Mouse (Mus musculus) intestine, postnatal 0 days (tissue): ENCODE data around the gene Neurl3. TPM values are rescaled to one million over a fixed set of nuclear protein-coding genes. Genes with fewer than 3 reads are reported as not detected.

Experiments used
- ATAC-seq: fragments of 200-750 bp; cut with Nextera tagmentation; 2 replicates; pipeline ENCODE4 v1.8.0; 2017; ENCODE audit warnings: mild to moderate bottlenecking, moderate TSS enrichment, moderate library complexity
- H3K27ac ChIP-seq: fragments of 300-500 bp; sonication (generic); 2 replicates; pipeline ENCODE4 v1.5.1; 2014; ENCODE audit warnings: mild to moderate bottlenecking, low read depth, low read length, moderate library complexity
- H3K27me3 ChIP-seq: fragments of 300-500 bp; sonication (generic); replicated peaks from 2 replicates; pipeline ENCODE4 v1.6.1; 2014; ENCODE audit warnings: low read length, mixed read lengths; ENCODE audit not compliant: control insufficient read depth, insufficient read depth
- H3K36me3 ChIP-seq: fragments of 300-500 bp; sonication (generic); 2 replicates; pipeline ENCODE4 v1.6.1; 2014; ENCODE audit warnings: mild to moderate bottlenecking, moderate library complexity; ENCODE audit not compliant: control insufficient read depth, insufficient read depth
- H3K4me1 ChIP-seq: fragments of 300-500 bp; sonication (generic); replicated peaks from 2 replicates; pipeline ENCODE4 v1.6.1; 2014; ENCODE audit warnings: antibody characterized with exemption, low read length, mixed read lengths; ENCODE audit not compliant: control insufficient read depth, insufficient read depth
- H3K4me2 ChIP-seq: fragments of 300-500 bp; sonication (generic); replicated peaks from 2 replicates; pipeline ENCODE4 v1.6.1; 2014; ENCODE audit warnings: low read depth, mild to moderate bottlenecking, moderate library complexity
- H3K4me3 ChIP-seq: fragments of 300-500 bp; sonication (generic); 2 replicates; pipeline ENCODE4 v1.5.1; 2014; ENCODE audit warnings: low read depth, low read length
- H3K9ac ChIP-seq: fragments of 300-500 bp; sonication (generic); 2 replicates; pipeline ENCODE4 v1.6.1; 2014; ENCODE audit warnings: mild to moderate bottlenecking, low read depth, low read length
- H3K9me3 ChIP-seq: fragments of 300-500 bp; sonication (generic); 2 replicates; pipeline ENCODE4 v1.6.1; 2016; ENCODE audit warnings: mixed run types; ENCODE audit not compliant: control insufficient read depth
- CTCF ChIP-seq: sonication (generic); IDR thresholded peaks from 2 replicates; pipeline ENCODE4 v1.5.1; 2016; ENCODE audit warnings: low read depth, mild to moderate bottlenecking, control low read depth, antibody characterized with exemption, moderate library complexity
- WGBS: fragments of 180-500 bp; shearing (Covaris S2); extraction: QIAGEN DNeasy Blood & Tissue Kit; methylation state at CpG from one replicate; pipeline ENCODE4 v1.1.7; 2014; 5-methylcytosine and 5-hydroxymethylcytosine counted together
- polyA plus RNA-seq: library from polyadenylated mRNA; unstranded; fragments of >200 nt; fragmentation: Nextera tagmentation; extraction: Ambion mirVana; gene quantifications from 2 replicates; pipeline ENCODE4 v1.2.1, GENCODE M21; 2015

The Neurl3 gene
- polyA plus RNA-seq, 1 experiment from 2014 or later = 15.6 TPM

DNA sequence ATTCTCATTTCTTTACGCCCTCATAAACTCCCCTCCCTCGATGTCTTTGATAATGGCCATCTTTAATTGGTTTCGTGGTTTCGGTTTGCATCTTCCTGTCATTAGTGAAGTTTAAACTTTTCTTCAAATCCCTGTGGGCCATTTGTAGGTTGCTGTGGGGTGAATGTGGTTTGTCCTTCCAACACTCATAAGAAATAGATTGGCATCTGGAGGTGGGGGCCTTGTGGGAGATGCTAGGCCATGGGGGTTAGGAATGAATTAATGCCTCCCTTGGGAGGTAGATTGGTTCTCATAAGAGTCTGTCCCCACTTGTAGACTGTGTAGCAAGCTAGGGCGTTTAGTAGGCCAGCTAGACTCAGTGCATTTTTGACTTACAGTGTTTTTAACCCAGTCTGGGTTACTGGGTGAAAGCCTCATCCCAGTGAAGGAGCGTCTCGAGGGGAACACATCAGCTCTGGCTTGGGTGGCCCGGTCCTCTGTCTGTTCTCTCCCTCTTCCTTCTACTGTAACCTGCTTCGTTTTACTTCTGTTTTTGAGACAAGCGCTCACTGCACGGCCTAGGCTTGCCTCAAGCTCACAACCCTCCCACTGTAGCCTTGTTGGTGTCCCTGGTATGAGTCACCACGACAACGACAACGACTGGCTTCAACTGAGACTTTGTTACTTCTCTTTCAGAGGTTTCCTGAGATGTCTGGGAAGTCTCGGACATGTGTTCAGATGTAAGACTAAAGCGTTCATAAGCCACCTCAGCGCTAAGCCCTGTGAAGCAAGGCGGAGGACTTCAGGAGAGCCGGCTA lies 12.6 kb downstream of the Neurl3 start:
- no peak for TF ChIP-seq CTCF
- H3K27ac ChIP-seq = no peak overlapping the region
- no peak overlapping the region for H3K4me3 ChIP-seq
- H3K4me1 ChIP-seq = 0 out of 2 replicates have a peak, but pooled peaks cover 4% of the 10 kb centered on the region
- H3K9ac ChIP-seq = no peak overlapping the region
- no peaks in the 10 kb centered on the region for H3K9me3 ChIP-seq
- H3K27me3 ChIP-seq = no peaks in the 10 kb centered on the region
- H3K36me3 ChIP-seq = peaks cover 8% of the 10 kb centered on the region; the same call in 1 of the 2 replicates
- H3K4me2 ChIP-seq = no peak overlapping the region
- 79% methylated on average over 19 of the region's 19 CpGs for WGBS
- ATAC-seq = no peak

DNA sequence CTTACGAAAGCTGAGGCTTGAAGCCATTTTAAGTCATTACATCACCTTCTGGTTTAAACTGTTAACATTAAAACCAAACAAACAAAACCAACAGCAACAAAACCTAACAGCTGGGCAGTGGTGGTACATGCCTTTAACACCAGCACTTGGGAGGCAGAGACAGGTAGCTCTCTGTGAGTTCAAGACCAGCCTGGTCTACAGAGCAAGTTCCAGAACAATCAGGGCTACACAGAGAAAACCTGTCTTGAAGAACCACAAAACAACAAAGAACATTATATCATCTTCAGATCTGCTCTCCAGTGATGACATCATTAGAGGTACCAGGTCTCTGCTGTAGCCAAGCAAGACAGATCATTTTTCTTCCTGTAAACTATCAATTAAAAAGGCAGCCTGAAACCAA lies 14.1 kb downstream of the Neurl3 start:
- Histone ChIP-seq H3K36me3 (no peaks in the 10 kb centered on the region), H3K9ac (no peak overlapping the region), H3K27me3 (no peaks in the 10 kb centered on the region), H3K27ac (no peak overlapping the region), H3K4me3 (no peak overlapping the region), H3K4me2 (no peak overlapping the region), H3K9me3 (no peaks in the 10 kb centered on the region), H3K4me1 (no peaks in the 10 kb centered on the region)
- 87% methylated on average over 1 of the region's 1 CpGs for WGBS
- TF ChIP-seq CTCF = no peak
- ATAC-seq = no peak

DNA sequence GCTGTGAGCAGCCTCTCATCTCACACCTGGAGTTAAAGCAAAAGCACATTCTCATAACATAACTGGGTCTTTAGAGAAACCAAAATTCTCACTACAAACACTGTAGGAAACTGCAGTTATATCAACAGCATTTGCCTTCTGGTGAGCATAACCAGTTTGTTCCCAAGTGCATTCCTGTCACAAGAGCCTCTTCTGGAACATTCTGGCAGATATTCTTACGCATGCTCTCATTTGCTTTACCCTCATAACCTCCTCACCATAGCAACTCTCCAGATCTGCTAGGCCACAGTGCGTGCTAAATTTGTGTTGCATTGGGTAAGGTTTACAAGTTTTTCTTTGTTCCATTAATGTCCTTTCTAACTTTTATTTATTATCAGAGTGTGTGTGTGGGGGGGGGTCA lies 15.2 kb downstream of the Neurl3 start:
- no peak for TF ChIP-seq CTCF
- no peaks in the 10 kb centered on the region for H3K27me3 ChIP-seq
- no peak for ATAC-seq
- no peak overlapping the region for H3K4me3 ChIP-seq
- 92% methylated on average over 2 of the region's 2 CpGs for WGBS
- no peaks in the 10 kb centered on the region for H3K36me3 ChIP-seq
- no peak overlapping the region for H3K9ac ChIP-seq
- H3K27ac ChIP-seq = no peak overlapping the region
- H3K4me1 ChIP-seq = no peaks in the 10 kb centered on the region
- H3K4me2 ChIP-seq = no peak overlapping the region
- no peaks in the 10 kb centered on the region for H3K9me3 ChIP-seq

DNA sequence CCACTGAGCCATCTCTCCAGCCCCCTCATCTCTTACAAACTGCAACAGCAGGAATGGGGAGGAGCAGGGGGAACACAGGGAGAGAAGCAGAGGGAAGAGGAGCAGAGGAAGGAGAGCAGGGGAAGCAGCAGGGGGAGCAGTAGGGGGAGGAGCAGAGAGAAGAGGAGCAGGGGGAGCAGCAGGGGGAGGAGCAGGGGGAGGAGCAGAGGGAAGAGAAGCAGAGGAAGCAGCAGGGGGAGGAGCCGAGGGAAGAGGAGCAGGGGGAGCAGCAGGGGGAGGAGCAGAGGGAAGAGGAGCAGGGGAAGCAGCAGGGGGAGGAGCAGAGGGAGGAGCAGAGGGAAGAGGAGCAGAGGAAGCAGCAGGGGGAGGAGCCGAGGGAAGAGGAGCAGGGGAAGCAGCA lies 15.8 kb downstream of the Neurl3 start:
- Histone ChIP-seq H3K9me3 (no peaks in the 10 kb centered on the region), H3K4me1 (no peaks in the 10 kb centered on the region), H3K4me2 (no peak overlapping the region), H3K27me3 (no peaks in the 10 kb centered on the region), H3K36me3 (no peaks in the 10 kb centered on the region), H3K4me3 (no peak overlapping the region), H3K27ac (no peak overlapping the region), H3K9ac (no peak overlapping the region)
- 71% methylated on average over 2 of the region's 2 CpGs for WGBS
- no peak for TF ChIP-seq CTCF
- no peak for ATAC-seq

DNA sequence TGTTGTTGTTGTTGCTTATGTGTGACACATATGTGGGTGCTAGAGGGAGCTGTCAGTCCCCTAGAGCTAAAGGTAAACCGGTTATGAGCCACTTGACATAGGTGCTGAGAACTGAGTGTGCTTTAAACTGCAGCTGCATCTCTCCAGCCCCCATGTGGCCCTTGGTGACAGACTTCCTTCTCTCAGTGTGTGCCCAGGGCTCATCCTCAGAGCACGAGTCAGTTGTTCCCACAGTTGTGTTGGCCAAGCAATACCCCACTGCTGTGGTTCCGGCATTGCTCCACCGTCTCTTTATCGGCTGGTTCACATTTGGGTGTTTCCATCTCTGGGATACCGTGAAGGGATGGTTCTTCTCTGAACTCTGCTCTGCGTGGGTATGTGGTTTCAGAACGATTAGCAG lies 17.2 kb downstream of the Neurl3 start:
- Histone ChIP-seq H3K9me3 (no peaks in the 10 kb centered on the region), H3K27ac (no peak overlapping the region), H3K9ac (no peak overlapping the region), H3K4me3 (no peak overlapping the region), H3K36me3 (no peaks in the 10 kb centered on the region), H3K4me2 (no peak overlapping the region), H3K4me1 (no peaks in the 10 kb centered on the region), H3K27me3 (no peaks in the 10 kb centered on the region)
- TF ChIP-seq CTCF = no peak
- ATAC-seq = no peak
- 93% methylated on average over 8 of the region's 8 CpGs for WGBS

DNA sequence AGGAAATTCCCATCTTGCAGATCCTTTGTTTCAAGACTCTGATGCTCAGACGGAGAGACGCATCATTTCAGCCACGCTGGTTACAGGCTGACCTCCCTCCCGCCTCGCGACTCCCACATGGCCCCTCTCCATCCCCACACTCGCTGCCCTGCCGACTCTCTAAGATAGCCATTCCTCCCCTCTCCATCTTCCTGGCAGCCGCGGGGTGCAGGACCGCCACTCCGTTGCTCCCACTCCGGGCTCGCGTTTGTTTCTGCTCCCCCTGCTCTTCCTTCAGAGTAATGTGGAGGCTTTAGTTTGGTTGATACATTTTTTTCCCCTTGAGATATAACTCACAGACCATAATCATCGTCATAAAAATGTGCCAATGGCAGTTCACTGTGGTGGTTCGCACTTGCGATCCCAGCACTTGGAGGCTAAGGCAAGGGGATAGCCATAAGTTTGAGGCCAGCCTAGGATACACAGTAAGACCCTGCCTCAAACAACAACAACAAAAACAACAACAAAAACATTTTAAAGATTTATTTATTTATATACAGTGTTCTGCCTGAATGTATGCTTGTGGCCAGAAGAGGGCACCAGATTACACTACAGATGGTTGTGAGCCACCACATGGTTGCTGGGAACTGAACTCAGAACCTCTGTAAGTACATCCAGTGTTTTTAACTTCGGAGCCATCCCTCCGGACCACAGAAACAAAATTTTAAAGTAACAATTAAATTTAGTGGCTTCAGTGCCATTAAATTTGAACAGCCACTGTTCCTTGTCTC lies 18.4 kb downstream of the Neurl3 start:
- Histone ChIP-seq H3K4me3 (no peak overlapping the region), H3K4me1 (0 out of 2 replicates have a peak, but pooled peaks cover 4% of the 10 kb centered on the region), H3K27me3 (no peaks in the 10 kb centered on the region), H3K9ac (no peak overlapping the region), H3K27ac (no peak overlapping the region), H3K36me3 (no peaks in the 10 kb centered on the region), H3K9me3 (no peaks in the 10 kb centered on the region), H3K4me2 (0 out of 2 replicates have a peak overlapping the region, but pooled peaks have one; percentile 6)
- peak; percentile 50 for TF ChIP-seq CTCF
- WGBS = 46% methylated on average over 20 of the region's 20 CpGs
- ATAC-seq = no peak
